Mouse (Mus musculus) midbrain, embryonic 16.5 days (tissue): ENCODE results near the gene B3galnt1. TPM values are rescaled to one million over a fixed set of nuclear protein-coding genes. Genes with fewer than 3 reads are reported as not detected.

Experiments
- ATAC-seq: fragments of 200-750 bp; cut with Nextera tagmentation; 2 replicates; pipeline ENCODE4 v1.8.0; 2017; ENCODE audit warnings: moderate TSS enrichment
- H3K27ac ChIP-seq: fragments of 300-500 bp; sonication (generic); 2 replicates; pipeline ENCODE4 v1.5.1; 2014; ENCODE audit warnings: mild to moderate bottlenecking, low read length, mixed read lengths
- H3K27me3 ChIP-seq: fragments of 300-500 bp; sonication (generic); 2 replicates; pipeline ENCODE4 v1.6.1; 2014; ENCODE audit warnings: low read depth, low read length, mixed read lengths; ENCODE audit not compliant: control insufficient read depth, insufficient read depth
- H3K36me3 ChIP-seq: fragments of 300-500 bp; sonication (generic); 2 replicates; pipeline ENCODE4 v1.6.1; 2014; ENCODE audit warnings: mild to moderate bottlenecking, low read length, moderate library complexity, mixed read lengths; ENCODE audit not compliant: control insufficient read depth, insufficient read depth
- H3K4me1 ChIP-seq: fragments of 300-500 bp; sonication (generic); 2 replicates; pipeline ENCODE4 v1.6.1; 2014; ENCODE audit warnings: mild to moderate bottlenecking, low read length, mixed read lengths; ENCODE audit not compliant: control insufficient read depth, insufficient read depth
- H3K4me2 ChIP-seq: fragments of 300-500 bp; sonication (generic); 2 replicates; pipeline ENCODE4 v1.6.1; 2014; ENCODE audit warnings: mild to moderate bottlenecking, low read length, mixed read lengths
- H3K4me3 ChIP-seq: fragments of 300-500 bp; sonication (generic); 2 replicates; pipeline ENCODE4 v1.5.1; 2014; ENCODE audit warnings: low read depth, mild to moderate bottlenecking, low read length, moderate library complexity, mixed read lengths
- H3K9ac ChIP-seq: fragments of 300-500 bp; sonication (generic); 2 replicates; pipeline ENCODE4 v1.6.1; 2014; ENCODE audit warnings: low read depth, low read length, mixed read lengths
- H3K9me3 ChIP-seq: fragments of 300-500 bp; sonication (generic); replicated peaks from 2 replicates; pipeline ENCODE4 v1.6.1; 2014; ENCODE audit warnings: mild to moderate bottlenecking, low read length, mixed read lengths; ENCODE audit not compliant: control insufficient read depth, poor library complexity, severe bottlenecking
- WGBS: fragments of 180-500 bp; shearing (Covaris S2); extraction: QIAGEN DNeasy Blood & Tissue Kit; methylation state at CpG from one replicate; pipeline ENCODE4 v1.1.7; 2014; 5-methylcytosine and 5-hydroxymethylcytosine counted together
- polyA plus RNA-seq: library from polyadenylated mRNA; unstranded; fragments of >200 nt; fragmentation: Nextera tagmentation; extraction: Ambion mirVana; gene quantifications from 2 replicates; pipeline ENCODE4 v1.2.1, GENCODE M21; 2015

The B3galnt1 gene
- polyA plus RNA-seq, 1 experiment from 2014 or later = 115 TPM

GRCm38 (mm10) chr3:69535486-69535885, 63.3 kb downstream of the B3galnt1 start:
- H3K4me2 ChIP-seq = peak overlapping the region; percentile 34
- no peak overlapping the region for H3K27ac ChIP-seq

DNA sequence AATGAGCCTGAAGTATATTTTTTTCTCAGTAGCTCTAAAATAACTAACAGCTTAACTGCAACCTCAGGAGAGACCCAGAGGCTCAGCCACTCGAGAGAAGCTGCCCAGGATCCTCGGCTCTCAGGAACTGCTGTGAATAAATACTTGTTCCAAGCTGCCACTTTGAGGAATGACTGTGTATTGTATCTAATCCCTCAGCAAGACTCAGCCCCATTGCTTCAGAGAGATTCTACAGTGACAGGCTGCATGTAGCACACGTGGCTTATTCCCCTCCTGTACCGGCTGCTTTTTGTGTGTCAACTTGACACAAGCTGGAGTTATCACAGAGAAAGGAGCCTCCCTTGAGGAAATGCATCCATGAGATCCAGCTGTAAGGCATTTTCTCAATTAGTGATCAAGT, 66.1 kb downstream of the B3galnt1 start:
- WGBS = 53% methylated on average over 4 of the region's 4 CpGs
- Histone ChIP-seq H3K27ac (no peak overlapping the region), H3K9me3 (no peaks in the 10 kb centered on the region), H3K9ac (no peak overlapping the region), H3K4me3 (no peak overlapping the region), H3K27me3 (no peaks in the 10 kb centered on the region), H3K4me2 (no peak overlapping the region), H3K4me1 (peaks cover 19% of the 10 kb centered on the region), H3K36me3 (no peaks in the 10 kb centered on the region)
- ATAC-seq = no peak

More at GRCm38 (mm10) chr3:69535486-69535885, 63.3 kb downstream of the B3galnt1 start:
- Histone ChIP-seq H3K36me3 (no peaks in the 10 kb centered on the region), H3K27me3 (no peaks in the 10 kb centered on the region), H3K4me3 (no peak overlapping the region), H3K9ac (no peak overlapping the region), H3K9me3 (no peaks in the 10 kb centered on the region), H3K4me1 (peaks cover 23% of the 10 kb centered on the region)
- peak; percentile 79 for ATAC-seq
- 17% methylated on average over 10 of the region's 10 CpGs for WGBS

DNA sequence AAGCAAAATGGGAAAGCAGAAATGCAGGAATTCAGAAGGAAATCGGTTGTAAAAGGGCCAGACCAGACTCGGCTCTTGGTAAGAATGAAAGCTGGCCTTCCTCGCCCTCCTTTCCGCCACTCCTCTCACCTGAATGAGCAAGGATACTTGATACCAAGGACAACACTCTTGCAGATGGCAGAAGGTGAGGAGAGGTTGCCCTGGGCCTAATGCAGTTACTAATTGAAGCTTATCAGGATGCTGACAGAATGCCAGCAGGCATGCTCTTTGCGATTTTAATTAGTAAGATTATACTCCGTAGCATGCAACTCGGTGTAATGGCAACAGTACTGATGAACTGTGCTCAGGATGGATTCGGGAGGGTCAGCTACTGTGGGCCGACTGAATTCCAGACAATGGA, 67.2 kb downstream of the B3galnt1 start:
- Histone ChIP-seq H3K27me3 (no peaks in the 10 kb centered on the region), H3K4me1 (peaks cover 15% of the 10 kb centered on the region), H3K27ac (no peak overlapping the region), H3K4me3 (no peak overlapping the region), H3K9me3 (no peaks in the 10 kb centered on the region), H3K9ac (no peak overlapping the region), H3K36me3 (no peaks in the 10 kb centered on the region), H3K4me2 (no peak overlapping the region)
- 66% methylated on average over 9 of the region's 9 CpGs for WGBS
- no peak for ATAC-seq

GRCm38 (mm10) chr3:69529576-69529975, 69.2 kb downstream of the B3galnt1 start:
- Histone ChIP-seq H3K9me3 (no peaks in the 10 kb centered on the region), H3K4me2 (no peak overlapping the region), H3K4me1 (peaks cover 3% of the 10 kb centered on the region; the same call in 1 of the 2 replicates), H3K4me3 (no peak overlapping the region), H3K27ac (no peak overlapping the region), H3K27me3 (no peaks in the 10 kb centered on the region), H3K9ac (no peak overlapping the region), H3K36me3 (no peaks in the 10 kb centered on the region)
- 82% methylated on average over 7 of the region's 7 CpGs for WGBS
- no peak for ATAC-seq

GRCm38 (mm10) chr3:69527384-69527783, 71.4 kb downstream of the B3galnt1 start:
- Histone ChIP-seq H3K36me3 (no peaks in the 10 kb centered on the region), H3K27me3 (no peaks in the 10 kb centered on the region), H3K9me3 (no peaks in the 10 kb centered on the region), H3K27ac (no peak overlapping the region), H3K4me1 (peaks cover 3% of the 10 kb centered on the region; the same call in 1 of the 2 replicates), H3K4me2 (no peak overlapping the region), H3K4me3 (no peak overlapping the region), H3K9ac (no peak overlapping the region)
- ATAC-seq = no peak
- WGBS = 97% methylated on average over 1 of the region's 1 CpGs

GRCm38 (mm10) chr3:69525072-69525529, 73.7 kb downstream of the B3galnt1 start:
- no peak overlapping the region for H3K27ac ChIP-seq

DNA sequence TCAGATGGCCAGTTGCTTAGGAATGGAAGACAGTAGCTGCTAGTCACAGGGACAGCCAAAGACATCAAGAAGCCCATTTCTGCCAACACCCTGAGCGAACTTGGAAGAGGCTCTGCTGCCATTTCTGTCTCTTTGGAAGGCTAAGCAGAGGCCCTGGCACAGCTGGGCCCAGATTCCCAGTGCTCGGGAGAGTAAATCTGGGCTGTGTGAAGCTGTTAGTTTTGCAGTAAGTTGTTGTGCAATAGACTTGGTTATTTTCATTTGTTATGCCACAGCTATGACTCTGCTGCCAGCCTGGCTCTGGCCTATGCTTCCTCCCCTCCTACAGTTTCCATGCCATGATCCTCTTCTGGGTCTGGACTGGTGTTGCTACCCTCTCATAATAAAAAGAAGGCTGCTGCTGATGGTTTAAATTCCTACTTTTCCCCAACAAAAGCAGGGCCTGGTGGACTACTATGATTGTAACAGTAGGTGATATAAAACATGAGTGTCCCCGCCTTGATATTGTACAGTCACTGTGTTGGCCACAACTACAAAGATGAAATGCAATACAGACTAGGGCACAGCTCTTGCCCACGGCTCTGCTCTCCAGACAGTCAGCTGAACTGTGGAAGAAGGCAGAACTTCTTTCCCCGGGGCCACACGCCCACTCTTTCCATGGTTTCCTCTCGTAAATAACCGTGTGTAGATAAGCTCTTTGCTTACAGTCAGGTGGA, 74.2 kb downstream of the B3galnt1 start:
- Histone ChIP-seq H3K27ac (no peak overlapping the region), H3K27me3 (no peaks in the 10 kb centered on the region), H3K9ac (no peak overlapping the region), H3K36me3 (no peaks in the 10 kb centered on the region), H3K9me3 (no peaks in the 10 kb centered on the region), H3K4me1 (no peaks in the 10 kb centered on the region; the same call in 1 of the 2 replicates), H3K4me3 (no peak overlapping the region), H3K4me2 (no peak overlapping the region)
- WGBS = 84% methylated on average over 8 of the region's 8 CpGs
- 0 out of 2 replicates have a peak, but pooled peaks have one; percentile 31 for ATAC-seq

More at GRCm38 (mm10) chr3:69525072-69525529, 73.7 kb downstream of the B3galnt1 start:
- H3K27me3 ChIP-seq = no peaks in the 10 kb centered on the region
- H3K36me3 ChIP-seq = no peaks in the 10 kb centered on the region
- H3K4me3 ChIP-seq = no peak overlapping the region
- no peak for ATAC-seq
- H3K9me3 ChIP-seq = no peaks in the 10 kb centered on the region
- no peaks in the 10 kb centered on the region; the same call in 1 of the 2 replicates for H3K4me1 ChIP-seq
- 64% methylated on average over 8 of the region's 8 CpGs for WGBS
- H3K4me2 ChIP-seq = no peak overlapping the region
- no peak overlapping the region for H3K9ac ChIP-seq

Other genes starting within 250 kb of the B3galnt1 start
- gene Nmd3, start 123.0 kb upstream of the B3galnt1 start, polyA plus RNA-seq = 89.7 and 106 TPM in 2 replicates